Mouse (Mus musculus) G1E (cell line): ENCODE measurements around the gene Zfp648.

Experiments
- CTCF ChIP-seq: IDR thresholded peaks from 2 replicates; pipeline ENCODE4 v1.5.1; 2012; ENCODE audit warnings: low read depth, low read length, inconsistent platforms, mixed read lengths
- GATA1 ChIP-seq: IDR thresholded peaks from 2 replicates; pipeline ENCODE4 v1.6.1; 2012; ENCODE audit warnings: borderline replicate concordance, low read length, inconsistent platforms, mixed read lengths
- GATA2 ChIP-seq: IDR thresholded peaks from 2 replicates; pipeline ENCODE4 v1.6.1; 2012; ENCODE audit warnings: low read depth, low read length, inconsistent platforms, borderline replicate concordance
- POLR2AphosphoS5 ChIP-seq: IDR thresholded peaks from 2 replicates; pipeline ENCODE4 v1.6.1; 2012; ENCODE audit warnings: low read depth, low read length, inconsistent platforms; ENCODE audit not compliant: insufficient replicate concordance
- TAL1 ChIP-seq: conservative IDR thresholded peaks from 2 replicates; pipeline ENCODE4 v1.6.1; 2012; ENCODE audit warnings: low read depth, low read length, inconsistent platforms, mixed read lengths

- no peak for TF ChIP-seq CTCF
- no peak for TF ChIP-seq GATA1
- no peak for TF ChIP-seq TAL1
- TF ChIP-seq POLR2AphosphoS5: no peak
- no peak for TF ChIP-seq GATA2
These were observed 12.4 kb upstream of the Zfp648 start for GRCm38 (mm10) chr1:154188631-154189030.
